Mouse (Mus musculus): ENCODE measurements at regions not wholly inside any gene's neighbourhood (a gene's known extent, or its start where the extent isn't known, plus 50 kb on each side); places are given as distances from the start of the nearest gene placed in this dataset.
A peak's percentile ranks its signal among the peaks of the same experiment; 100 is the strongest.

DNA sequence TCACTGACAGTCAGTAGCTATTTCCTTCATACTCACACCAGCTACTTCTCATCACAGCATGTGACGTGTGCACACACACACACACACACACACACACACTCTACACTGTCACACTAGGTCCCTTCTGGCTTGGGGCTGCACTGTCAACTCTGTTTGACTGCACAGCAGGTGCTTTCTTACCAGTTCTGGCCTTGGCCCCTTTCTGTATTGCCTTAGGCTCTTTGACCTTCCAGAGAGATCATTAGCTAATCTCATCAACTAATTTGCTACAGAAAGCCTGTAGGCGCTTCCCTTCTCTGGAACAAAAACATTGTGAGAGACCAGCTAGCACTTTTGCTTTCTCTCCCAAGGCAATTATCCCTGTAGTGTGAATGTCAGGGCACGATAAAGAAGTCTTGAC lies 334.4 kb downstream of the Mllt3 start:
- H3K27ac ChIP-seq (ENCODE audit: insufficient read depth, low read depth, low read length, poor library complexity, severe bottlenecking) = no peak overlapping the region
- TF ChIP-seq CHD2 (IDR thresholded peaks at IDR 0.05; ENCODE audit: low read depth, low read length) (no peak), ZNF384 (IDR thresholded peaks at IDR 0.05; ENCODE audit: low read depth, low read length) (no peak), ZC3H11A (IDR thresholded peaks at IDR 0.05; ENCODE audit: borderline replicate concordance, low read depth, low read length) (no peak), HCFC1 (IDR thresholded peaks at IDR 0.05; ENCODE audit: borderline replicate concordance, insufficient read depth, low read length) (no peak), MAFK (IDR thresholded peaks at IDR 0.05; ENCODE audit: insufficient read depth, low read depth, low read length) (no peak)
- peak; percentile 30 for DNase-seq (ENCODE audit: low read depth, low spot score)
- in situ Hi-C loops (cut with MboI; ENCODE audit: low sequenced_read_pairs in 2 of 2, unreplicated experiment in 2 of 2) = no loop called here
- no peaks in the 10 kb centered on the region for H3K9me3 ChIP-seq (ENCODE audit: control insufficient read depth, insufficient read depth, low read depth, low read length)
- no peak overlapping the region for H3K4me3 ChIP-seq (ENCODE audit: insufficient read depth in 1 of 2, low read depth in 1 of 2, low read length in 2 of 2, poor library complexity in 1 of 2, severe bottlenecking in 1 of 2)
- 0 out of 4 replicates have a peak, but pooled peaks cover 0 to 2% of the 10 kb centered on the region in 2 experiments for H3K4me1 ChIP-seq (ENCODE audit: control insufficient read depth in 2 of 2, insufficient read depth in 2 of 2, low read length in 2 of 2, poor library complexity in 1 of 2)
- no peak overlapping the region for H3K9ac ChIP-seq (ENCODE audit: insufficient read depth, low read depth, low read length, poor library complexity, severe bottlenecking)
- no peaks in the 10 kb centered on the region for H3K36me3 ChIP-seq (ENCODE audit: control insufficient read depth, insufficient read depth, low read length, poor library complexity, severe bottlenecking)

DNA sequence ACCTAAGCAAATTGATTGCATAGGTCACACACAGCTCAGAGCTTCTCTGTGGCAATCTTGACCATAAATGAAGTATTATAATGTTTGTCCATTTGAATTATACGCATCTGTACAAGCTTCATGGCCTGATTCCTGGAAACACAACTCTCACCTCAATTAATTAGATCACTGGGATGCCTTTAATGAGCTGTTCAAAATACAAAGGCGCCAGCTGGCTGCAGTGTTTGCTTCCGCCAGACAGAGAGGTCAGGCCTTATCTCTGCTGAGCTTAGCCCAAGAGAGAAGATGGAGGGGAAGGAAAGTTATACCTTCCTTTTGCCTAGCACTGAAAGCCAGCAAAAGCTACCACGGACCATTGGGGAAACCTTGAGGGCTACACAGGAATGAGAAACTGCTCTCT lies 336.2 kb downstream of the Mllt3 start:
- no peak for TF ChIP-seq MAFK (IDR thresholded peaks at IDR 0.05; ENCODE audit: insufficient read depth, low read depth, low read length)
- H3K36me3 ChIP-seq (ENCODE audit: control insufficient read depth, insufficient read depth, low read length, poor library complexity, severe bottlenecking) = no peaks in the 10 kb centered on the region
- DNase-seq (ENCODE audit: low read depth, low spot score) = no peak
- H3K9ac ChIP-seq (ENCODE audit: insufficient read depth, low read depth, low read length, poor library complexity, severe bottlenecking) = no peak overlapping the region
- no peaks in the 10 kb centered on the region for H3K9me3 ChIP-seq (ENCODE audit: control insufficient read depth, insufficient read depth, low read depth, low read length)
- H3K4me3 ChIP-seq (ENCODE audit: insufficient read depth in 1 of 2, low read depth in 1 of 2, low read length in 2 of 2, poor library complexity in 1 of 2, severe bottlenecking in 1 of 2) = no peak overlapping the region
- in situ Hi-C loops (cut with MboI; ENCODE audit: low sequenced_read_pairs in 2 of 2, unreplicated experiment in 2 of 2) = no loop called here
- H3K27ac ChIP-seq (ENCODE audit: insufficient read depth, low read depth, low read length, poor library complexity, severe bottlenecking) = no peak overlapping the region
- H3K4me1 ChIP-seq (ENCODE audit: control insufficient read depth in 2 of 2, insufficient read depth in 2 of 2, low read length in 2 of 2, poor library complexity in 1 of 2) = 0 out of 4 replicates have a peak, but pooled peaks cover 0 to 2% of the 10 kb centered on the region in 2 experiments

DNA sequence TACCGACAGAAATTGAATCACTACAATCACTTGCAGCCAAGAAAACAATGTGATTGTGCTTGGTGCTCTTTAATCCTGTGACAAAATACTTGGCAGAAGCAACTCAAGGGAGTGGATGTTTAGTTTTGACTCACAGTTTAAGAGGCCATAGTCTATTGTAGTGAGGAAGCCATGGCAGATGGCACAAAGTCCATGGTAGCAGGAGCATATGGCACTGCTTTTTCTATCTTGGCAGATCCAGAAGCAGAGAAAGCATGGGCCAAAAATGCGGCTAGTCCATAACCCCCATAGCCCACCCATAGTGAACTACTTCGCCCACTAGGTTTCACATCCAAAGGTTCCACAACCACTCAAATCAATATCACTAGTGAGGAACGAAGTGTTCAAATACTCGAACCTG lies 337.4 kb downstream of the Mllt3 start:
- in situ Hi-C loops (cut with MboI; ENCODE audit: low sequenced_read_pairs in 2 of 2, unreplicated experiment in 2 of 2) = no loop called here

GRCm38 (mm10) chr4:87692741-87693140 lies 340.4 kb downstream of the Mllt3 start:
- Histone ChIP-seq H3K9ac (ENCODE audit: insufficient read depth, low read depth, low read length, poor library complexity, severe bottlenecking) (no peak overlapping the region), H3K36me3 (ENCODE audit: control insufficient read depth, insufficient read depth, low read length, poor library complexity, severe bottlenecking) (no peaks in the 10 kb centered on the region), H3K9me3 (ENCODE audit: control insufficient read depth, insufficient read depth, low read depth, low read length) (no peaks in the 10 kb centered on the region), H3K4me1 (ENCODE audit: control insufficient read depth in 2 of 2, insufficient read depth in 2 of 2, low read length in 2 of 2, poor library complexity in 1 of 2) (no peaks in the 10 kb centered on the region), H3K27ac (ENCODE audit: insufficient read depth, low read depth, low read length, poor library complexity, severe bottlenecking) (no peak overlapping the region), H3K4me3 (ENCODE audit: insufficient read depth in 1 of 2, low read depth in 1 of 2, low read length in 2 of 2, poor library complexity in 1 of 2, severe bottlenecking in 1 of 2) (no peak overlapping the region)
- in situ Hi-C loops (cut with MboI; ENCODE audit: low sequenced_read_pairs in 2 of 2, unreplicated experiment in 2 of 2) = no loop called here
- DNase-seq (ENCODE audit: low read depth, low spot score) = no peak
- TF ChIP-seq ZNF384 (IDR thresholded peaks at IDR 0.05; ENCODE audit: low read depth, low read length) (no peak), CHD2 (IDR thresholded peaks at IDR 0.05; ENCODE audit: low read depth, low read length) (no peak), ZC3H11A (IDR thresholded peaks at IDR 0.05; ENCODE audit: borderline replicate concordance, low read depth, low read length) (no peak), HCFC1 (IDR thresholded peaks at IDR 0.05; ENCODE audit: borderline replicate concordance, insufficient read depth, low read length) (no peak), MAFK (IDR thresholded peaks at IDR 0.05; ENCODE audit: insufficient read depth, low read depth, low read length) (no peak)

More for the DNA sequence above, 337.4 kb downstream of the Mllt3 start:
- DNase-seq (ENCODE audit: low read depth, low spot score) = no peak
- no peaks in the 10 kb centered on the region for H3K36me3 ChIP-seq (ENCODE audit: control insufficient read depth, insufficient read depth, low read length, poor library complexity, severe bottlenecking)
- H3K9me3 ChIP-seq (ENCODE audit: control insufficient read depth, insufficient read depth, low read depth, low read length) = no peaks in the 10 kb centered on the region
- H3K4me1 ChIP-seq (ENCODE audit: control insufficient read depth in 2 of 2, insufficient read depth in 2 of 2, low read length in 2 of 2, poor library complexity in 1 of 2) = 0 out of 4 replicates have a peak, but pooled peaks cover 0 to 2% of the 10 kb centered on the region in 2 experiments
- no peak overlapping the region for H3K9ac ChIP-seq (ENCODE audit: insufficient read depth, low read depth, low read length, poor library complexity, severe bottlenecking)
- no peak for TF ChIP-seq ZC3H11A (IDR thresholded peaks at IDR 0.05; ENCODE audit: borderline replicate concordance, low read depth, low read length)
- no peak for TF ChIP-seq CHD2 (IDR thresholded peaks at IDR 0.05; ENCODE audit: low read depth, low read length)
- no peak for TF ChIP-seq HCFC1 (IDR thresholded peaks at IDR 0.05; ENCODE audit: borderline replicate concordance, insufficient read depth, low read length)
- no peak for TF ChIP-seq ZNF384 (IDR thresholded peaks at IDR 0.05; ENCODE audit: low read depth, low read length)
- no peak for TF ChIP-seq MAFK (IDR thresholded peaks at IDR 0.05; ENCODE audit: insufficient read depth, low read depth, low read length)
- no peak overlapping the region for H3K27ac ChIP-seq (ENCODE audit: insufficient read depth, low read depth, low read length, poor library complexity, severe bottlenecking)
- no peak overlapping the region for H3K4me3 ChIP-seq (ENCODE audit: insufficient read depth in 1 of 2, low read depth in 1 of 2, low read length in 2 of 2, poor library complexity in 1 of 2, severe bottlenecking in 1 of 2)

DNA sequence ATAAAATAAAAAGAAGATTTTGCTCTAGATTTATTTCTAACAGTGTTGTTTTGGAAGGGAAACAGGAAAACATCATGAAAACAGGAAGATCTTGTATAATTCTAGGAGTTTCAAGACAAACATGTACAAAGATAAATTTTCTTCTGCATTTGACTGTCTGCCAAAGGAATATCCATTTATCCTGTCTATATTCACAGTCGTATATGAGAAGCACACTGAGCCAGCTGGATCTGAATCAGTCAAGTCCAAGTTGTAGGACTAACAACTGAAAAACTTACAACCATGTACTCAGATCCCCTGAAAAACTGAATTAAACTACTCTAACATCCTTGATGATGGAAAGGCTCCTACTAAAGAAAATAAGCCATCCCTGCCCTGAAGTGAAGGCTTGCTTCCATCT lies 348.2 kb downstream of the Mllt3 start:
- TF ChIP-seq ZNF384 (IDR thresholded peaks at IDR 0.05; ENCODE audit: low read depth, low read length) (no peak), HCFC1 (IDR thresholded peaks at IDR 0.05; ENCODE audit: borderline replicate concordance, insufficient read depth, low read length) (no peak), CHD2 (IDR thresholded peaks at IDR 0.05; ENCODE audit: low read depth, low read length) (no peak), ZC3H11A (IDR thresholded peaks at IDR 0.05; ENCODE audit: borderline replicate concordance, low read depth, low read length) (no peak), MAFK (IDR thresholded peaks at IDR 0.05; ENCODE audit: insufficient read depth, low read depth, low read length) (no peak)
- Histone ChIP-seq H3K9ac (ENCODE audit: insufficient read depth, low read depth, low read length, poor library complexity, severe bottlenecking) (no peak overlapping the region), H3K4me1 (ENCODE audit: control insufficient read depth in 2 of 2, insufficient read depth in 2 of 2, low read length in 2 of 2, poor library complexity in 1 of 2) (no peaks in the 10 kb centered on the region), H3K4me3 (ENCODE audit: insufficient read depth in 1 of 2, low read depth in 1 of 2, low read length in 2 of 2, poor library complexity in 1 of 2, severe bottlenecking in 1 of 2) (no peak overlapping the region), H3K27ac (ENCODE audit: insufficient read depth, low read depth, low read length, poor library complexity, severe bottlenecking) (no peak overlapping the region), H3K9me3 (ENCODE audit: control insufficient read depth, insufficient read depth, low read depth, low read length) (no peaks in the 10 kb centered on the region), H3K36me3 (ENCODE audit: control insufficient read depth, insufficient read depth, low read length, poor library complexity, severe bottlenecking) (no peaks in the 10 kb centered on the region)
- in situ Hi-C loops (cut with MboI; ENCODE audit: low sequenced_read_pairs in 2 of 2, unreplicated experiment in 2 of 2) = no loop called here
- no peak for DNase-seq (ENCODE audit: low read depth, low spot score)
